ENCODE assay signal across 7 mouse cellular contexts in the genomic region with DNA sequence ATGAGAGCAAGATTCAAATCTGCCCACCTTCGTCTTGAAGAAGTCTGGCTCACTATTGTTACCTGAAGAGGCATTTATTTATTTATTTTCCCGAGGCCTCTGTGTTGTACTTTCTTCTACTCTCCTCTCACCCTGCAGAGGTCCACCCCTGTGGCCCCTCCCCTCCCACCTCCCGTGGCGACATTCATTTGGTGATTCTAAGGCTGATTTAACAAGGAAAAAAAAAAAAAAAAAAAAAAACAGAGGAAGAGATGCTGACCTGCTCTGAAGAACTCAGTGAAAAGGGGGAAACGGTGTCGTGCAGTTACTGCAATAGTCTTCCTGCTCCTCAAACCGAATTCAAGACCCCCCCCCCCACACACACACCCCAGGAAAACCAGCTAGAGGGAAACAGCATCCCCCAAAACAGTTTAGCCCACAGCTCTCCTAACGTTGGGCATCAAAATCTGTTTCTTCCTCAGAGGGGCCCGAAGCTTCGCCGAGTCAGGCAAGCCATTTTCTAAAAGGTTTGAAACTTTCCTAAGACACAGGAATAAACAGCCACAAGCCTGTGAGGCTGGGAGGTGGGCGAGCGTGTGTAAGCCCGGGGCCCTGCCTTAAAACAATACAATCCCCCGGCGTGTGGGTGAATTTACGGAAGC. TPM values are rescaled to one million over a fixed set of nuclear protein-coding genes. Genes with fewer than 3 reads are reported as not detected.
A peak's percentile ranks its signal among the peaks of the same experiment; 100 is the strongest.
DNase-seq lines count a peak whose midpoint lies in the region; ATAC-seq and TF ChIP-seq lines count a peak whose summit lies in the region.

No protein-coding gene starts in this region.

- no peak for DNase-seq in lung, postnatal 0 days (ENCODE audit: low spot score)
- DNase-seq in lung, postnatal 10 days = no peak
- DNase-seq in limb, embryonic 11.5 days (ENCODE audit: low spot score) = peak; percentile 43
- DNase-seq in spleen, adult 18-20 months = no peak
- no peak for DNase-seq in right cerebral cortex, postnatal 25 days

- H3K9ac ChIP-seq in lung, postnatal 0 days (replicated peaks; ENCODE audit: low read depth) = no peak overlapping the region
- peak overlapping the region; percentile 60 for H3K9ac ChIP-seq in embryonic facial prominence, embryonic 15.5 days
- H3K9ac ChIP-seq in limb, embryonic 11.5 days (ENCODE audit: low read length) = peak overlapping the region; percentile 85

- H3K27ac ChIP-seq in lung, postnatal 0 days (ENCODE audit: low read length) = no peak overlapping the region
- H3K27ac ChIP-seq in embryonic facial prominence, embryonic 15.5 days (replicated peaks) = peak overlapping the region; percentile 98
- H3K27ac ChIP-seq in limb, embryonic 11.5 days (replicated peaks; ENCODE audit: low read depth, low read length) = peak overlapping the region; percentile 97
- peak overlapping the region; percentile 98 for H3K27ac ChIP-seq in olfactory bulb, adult 2 months (ENCODE audit: insufficient read depth, low read depth, low read length)

- peak overlapping the region; percentile 66 for H3K4me3 ChIP-seq in lung, postnatal 0 days (ENCODE audit: low read depth, low read length)
- H3K4me3 ChIP-seq in embryonic facial prominence, embryonic 15.5 days (replicated peaks) = peak overlapping the region; percentile 56
- H3K4me3 ChIP-seq in limb, embryonic 11.5 days (ENCODE audit: low read depth, low read length) = peak overlapping the region; percentile 68
- H3K4me3 ChIP-seq in olfactory bulb, adult 2 months (ENCODE audit: insufficient read depth, low read depth, low read length) = peak overlapping the region; percentile 78

- 1% methylated on average over 17 of the region's 17 CpGs for WGBS in lung, postnatal 0 days
- under 1% methylated on average over 17 of the region's 17 CpGs for WGBS in embryonic facial prominence, embryonic 15.5 days
- under 1% methylated on average over 17 of the region's 17 CpGs for WGBS in limb, embryonic 11.5 days
- WGBS in olfactory bulb, adult 2 months = 4% methylated on average over 17 of the region's 17 CpGs

- H3K27me3 ChIP-seq in lung, postnatal 0 days (replicated peaks; ENCODE audit: insufficient read depth, low read length) = peaks cover 23% of the 10 kb centered on the region
- no peaks in the 10 kb centered on the region for H3K27me3 ChIP-seq in embryonic facial prominence, embryonic 15.5 days
- H3K27me3 ChIP-seq in limb, embryonic 11.5 days (ENCODE audit: control insufficient read depth, insufficient read depth, low read length) = no peaks in the 10 kb centered on the region

- no peaks in the 10 kb centered on the region for H3K36me3 ChIP-seq in lung, postnatal 0 days (ENCODE audit: insufficient read depth, low read length)
- no peaks in the 10 kb centered on the region for H3K36me3 ChIP-seq in embryonic facial prominence, embryonic 15.5 days
- H3K36me3 ChIP-seq in limb, embryonic 11.5 days (ENCODE audit: control insufficient read depth, insufficient read depth, low read length) = no peaks in the 10 kb centered on the region

- TF ChIP-seq EP300 in lung, postnatal 0 days (IDR thresholded peaks at IDR 0.05) = no peak

- no peak for TF ChIP-seq CTCF in lung, postnatal 0 days (IDR thresholded peaks at IDR 0.05)
- TF ChIP-seq CTCF in olfactory bulb, adult 2 months (IDR thresholded peaks at IDR 0.05; ENCODE audit: insufficient read depth, low read depth, low read length) = no peak

- H3K4me2 ChIP-seq in lung, postnatal 0 days (replicated peaks; ENCODE audit: low read depth, low read length) = peak overlapping the region; percentile 100
- peak overlapping the region; percentile 95 for H3K4me2 ChIP-seq in embryonic facial prominence, embryonic 15.5 days (replicated peaks)
- H3K4me2 ChIP-seq in limb, embryonic 11.5 days (ENCODE audit: low read depth, severe bottlenecking) = peak overlapping the region; percentile 97

- no peak for ATAC-seq in lung, postnatal 0 days
- no peak for ATAC-seq in embryonic facial prominence, embryonic 15.5 days (ENCODE audit: insufficient number of reproducible peaks, low FRiP score, low TSS enrichment, low read depth)
- ATAC-seq in limb, embryonic 11.5 days (ENCODE audit: insufficient number of reproducible peaks, low FRiP score, low TSS enrichment, low read depth) = no peak

- H3K4me1 ChIP-seq in lung, postnatal 0 days (ENCODE audit: insufficient read depth, low read depth, low read length) = peaks cover 3% of the 10 kb centered on the region; the same call in 1 of the 2 replicates
- H3K4me1 ChIP-seq in embryonic facial prominence, embryonic 15.5 days = peaks cover 26% of the 10 kb centered on the region
- peaks cover 13% of the 10 kb centered on the region; the same call in 1 of the 2 replicates for H3K4me1 ChIP-seq in limb, embryonic 11.5 days (ENCODE audit: control insufficient read depth, insufficient read depth, low read length)
- peaks cover 2% of the 10 kb centered on the region; the same call in 1 of the 2 replicates for H3K4me1 ChIP-seq in olfactory bulb, adult 2 months (ENCODE audit: control insufficient read depth, insufficient read depth, low read length)

- no peak for TF ChIP-seq POLR2A in olfactory bulb, adult 2 months (IDR thresholded peaks at IDR 0.05; ENCODE audit: insufficient read depth, low read depth, low read length)

- no peaks in the 10 kb centered on the region for H3K9me3 ChIP-seq in lung, postnatal 0 days (ENCODE audit: low read length)
- H3K9me3 ChIP-seq in embryonic facial prominence, embryonic 15.5 days (replicated peaks) = no peaks in the 10 kb centered on the region
- no peaks in the 10 kb centered on the region for H3K9me3 ChIP-seq in limb, embryonic 11.5 days (ENCODE audit: control insufficient read depth, low read length)

RNA-seq across cellular contexts. Expression of a gene that starts 0.8 kb away (rescaled TPM):
- polyA plus RNA-seq in lung, postnatal 0 days (2015; fragmentation: Nextera tagmentation; extraction: Ambion mirVana) = not detected in 2 replicates
- polyA plus RNA-seq in embryonic facial prominence, embryonic 15.5 days (2015; fragmentation: Nextera tagmentation; extraction: Ambion mirVana) = not detected in 2 replicates
- polyA plus RNA-seq in limb, embryonic 11.5 days (2014; fragmentation: Nextera tagmentation; extraction: Ambion mirVana) = not detected in 2 replicates
- not detected in 2 replicates for polyA plus RNA-seq in olfactory bulb, adult 2 months (2012; ENCODE audit: insufficient read depth, insufficient read length, low replicate concordance, missing spikeins)

RNA-seq across cellular contexts. Expression of a gene that starts 2.2 kb away (rescaled TPM):
- polyA plus RNA-seq in lung, postnatal 0 days (2015; fragmentation: Nextera tagmentation; extraction: Ambion mirVana) = 2.4 and 2.6 TPM in 2 replicates
- polyA plus RNA-seq in embryonic facial prominence, embryonic 15.5 days (2015; fragmentation: Nextera tagmentation; extraction: Ambion mirVana) = 41.7 and 43.0 TPM in 2 replicates
- 95.2 and 98.4 TPM in 2 replicates for polyA plus RNA-seq in limb, embryonic 11.5 days (2014; fragmentation: Nextera tagmentation; extraction: Ambion mirVana)
- 89.4 TPM in 1 of 2 replicates, not detected in the other for polyA plus RNA-seq in olfactory bulb, adult 2 months (2012; ENCODE audit: insufficient read depth, insufficient read length, low replicate concordance, missing spikeins)

Comparison
In these comparisons a context has a peak if more than half of its experiments do, and no peak if none do; other contexts are left out.
1. RNA of a gene that starts 2.2 kb away (polyA plus RNA-seq): 95.2 to 98.4 TPM in limb, embryonic 11.5 days, 89.4 TPM in olfactory bulb, adult 2 months and 41.7 to 43.0 TPM in embryonic facial prominence, embryonic 15.5 days; 2.4 to 2.6 TPM in lung, postnatal 0 days; every median in the first group is over 10 times any median in the second.
2. Peak in every context shown above with its lines, with median percentiles within 50 percentile points of each other: H3K4me2 ChIP-seq and H3K4me3 ChIP-seq.